Mouse (Mus musculus): ENCODE data around the gene Ppp1r35.
A peak's percentile ranks its signal among the peaks of the same experiment; 100 is the strongest.

The Ppp1r35 gene

GRCm38 (mm10) chr5:137784546-137784945 is 5.9 kb downstream of the Ppp1r35 start:
- peak; percentile 57 for DNase-seq

- DNase-seq: no peak
Measured at GRCm38 (mm10) chr5:137785164-137786031, 6.7 kb downstream of the Ppp1r35 start.

DNA sequence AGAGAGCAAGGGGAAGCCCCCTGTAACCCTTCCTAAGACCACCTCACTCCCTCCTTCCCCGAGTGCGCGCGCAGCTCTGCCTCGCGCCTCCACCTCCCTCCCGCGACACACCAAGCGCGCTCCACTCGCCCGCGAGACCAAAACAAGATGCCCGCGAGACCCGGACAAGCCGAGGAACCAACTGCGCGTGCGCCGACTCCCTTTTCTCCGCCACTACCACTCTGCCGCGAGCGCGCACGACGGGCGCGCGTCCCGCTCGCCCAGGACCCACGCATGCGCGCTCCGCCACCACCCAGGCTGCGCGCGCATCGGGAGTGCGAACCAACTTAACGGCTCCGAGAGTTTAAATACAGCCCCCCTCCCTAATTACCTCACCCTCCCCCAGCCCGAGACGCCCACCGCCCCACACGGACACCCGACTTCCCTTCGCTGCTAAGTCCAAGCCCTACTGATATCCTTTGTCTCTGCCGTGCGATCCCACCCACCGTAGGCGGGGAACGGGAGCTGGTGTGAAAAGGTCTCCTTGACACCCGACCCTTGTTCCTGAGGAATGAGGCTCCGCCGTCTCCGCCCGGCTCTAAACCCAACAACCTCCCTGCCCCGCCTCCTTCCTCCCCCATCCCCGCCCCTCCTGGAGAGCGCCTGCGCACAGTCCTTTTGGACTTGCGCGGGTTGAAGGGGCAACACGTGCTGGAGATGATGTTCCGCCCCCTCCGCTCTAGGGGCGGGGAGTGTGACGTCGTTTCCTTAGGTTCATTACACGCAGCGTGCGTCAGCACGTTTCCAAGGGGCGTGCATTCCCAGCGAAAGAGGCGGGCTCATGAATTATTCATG is 7.7 kb downstream of the Ppp1r35 start:
- peak; percentile 99 for DNase-seq

- peak; percentile 97 for DNase-seq
Measured at GRCm38 (mm10) chr5:137787151-137787928, 8.7 kb downstream of the Ppp1r35 start, which contains the start of the genes Mepce and Zcwpw1. TSS of gene Mepce (minus strand) at chr5:137787655. TSS of gene Zcwpw1 (plus strand) at chr5:137787798.

DNA sequence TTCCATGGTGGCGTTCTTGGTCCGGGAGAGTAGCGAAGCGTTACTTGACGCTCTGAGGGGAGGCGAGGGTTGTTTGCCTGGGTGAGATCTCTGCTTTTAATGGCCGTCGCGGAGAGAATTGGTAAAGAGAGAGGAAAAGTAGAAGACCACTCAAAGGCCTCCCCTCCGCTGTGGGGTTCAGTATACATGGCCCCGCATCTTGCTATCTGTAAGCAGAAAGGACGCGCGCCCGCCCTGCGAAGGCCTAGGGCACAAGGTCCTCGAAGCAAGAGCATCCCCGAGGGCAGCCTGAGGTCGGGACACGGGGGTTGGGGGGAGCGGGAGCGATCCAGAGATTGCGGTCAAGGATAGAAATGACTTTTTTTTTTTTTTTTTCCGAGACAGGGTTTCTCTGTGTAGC is 9.5 kb downstream of the Ppp1r35 start:
- DNase-seq: peak; percentile 81

DNA sequence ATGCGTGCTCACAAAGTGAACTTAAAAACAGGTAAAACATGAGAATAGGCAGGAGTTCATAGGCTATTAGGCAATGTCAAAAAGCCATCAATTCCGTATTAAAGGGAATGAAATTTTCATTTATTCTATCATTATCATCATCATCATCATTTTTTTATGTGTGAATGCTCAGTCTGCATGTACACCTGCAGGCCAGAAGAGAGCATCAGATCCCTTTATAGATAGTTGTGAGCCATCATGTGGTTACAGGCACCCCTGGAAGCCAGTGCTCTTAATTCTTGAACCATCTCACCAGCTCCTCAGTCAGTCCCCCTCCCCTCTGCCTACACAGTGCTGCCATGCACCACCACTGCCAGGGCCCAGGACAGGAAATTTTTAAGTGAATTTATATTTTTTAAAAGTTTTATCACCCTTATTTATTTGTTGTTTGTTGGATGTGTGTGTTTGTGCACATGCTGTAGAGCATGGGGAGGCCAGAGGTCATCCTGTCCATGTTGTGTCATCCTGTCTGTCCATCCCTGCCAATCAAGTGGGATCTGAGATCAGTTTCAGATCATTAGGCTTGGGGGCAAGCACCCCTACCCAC is 10.4 kb downstream of the Ppp1r35 start:
- peak; percentile 60 for DNase-seq

DNA sequence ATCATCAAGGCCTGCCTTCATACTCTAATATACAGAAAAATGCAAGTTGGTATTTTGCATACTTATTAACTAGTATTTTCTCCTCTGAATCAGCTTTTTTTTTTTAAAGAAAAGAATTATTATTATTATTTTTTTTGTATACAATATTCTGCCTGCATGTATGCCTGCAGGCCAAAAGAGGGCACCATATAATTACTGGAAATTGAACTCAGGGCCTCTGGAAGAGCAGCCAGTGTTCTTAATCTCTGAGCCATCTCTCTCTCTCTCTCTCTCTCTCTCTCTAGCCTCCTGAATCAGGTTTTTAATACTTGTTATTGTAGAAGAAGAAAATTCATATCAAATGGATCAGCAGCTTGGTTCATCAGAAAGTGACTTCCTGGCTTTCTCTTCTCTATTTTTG is 12.9 kb downstream of the Ppp1r35 start:
- no peak for DNase-seq

DNA sequence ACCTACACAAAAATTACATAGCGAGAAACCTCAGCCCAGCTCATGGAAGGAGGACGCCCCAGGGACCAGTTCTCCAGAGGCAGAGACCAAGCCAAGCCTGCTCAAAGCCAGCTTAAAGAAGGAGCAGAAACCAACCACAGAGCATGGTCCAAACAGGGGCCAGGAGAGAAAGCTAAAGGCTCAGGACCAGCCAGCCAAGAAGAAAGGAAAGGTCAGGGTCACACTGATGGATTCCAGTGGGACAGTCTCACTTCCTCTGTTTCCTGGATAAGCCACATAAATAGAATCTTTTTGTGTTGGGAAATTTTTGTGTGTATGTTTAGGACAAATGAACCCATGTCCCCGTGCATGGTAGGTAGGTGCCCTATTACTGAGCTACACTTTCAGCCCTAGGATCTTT is 18.0 kb downstream of the Ppp1r35 start:
- DNase-seq: no peak

DNA sequence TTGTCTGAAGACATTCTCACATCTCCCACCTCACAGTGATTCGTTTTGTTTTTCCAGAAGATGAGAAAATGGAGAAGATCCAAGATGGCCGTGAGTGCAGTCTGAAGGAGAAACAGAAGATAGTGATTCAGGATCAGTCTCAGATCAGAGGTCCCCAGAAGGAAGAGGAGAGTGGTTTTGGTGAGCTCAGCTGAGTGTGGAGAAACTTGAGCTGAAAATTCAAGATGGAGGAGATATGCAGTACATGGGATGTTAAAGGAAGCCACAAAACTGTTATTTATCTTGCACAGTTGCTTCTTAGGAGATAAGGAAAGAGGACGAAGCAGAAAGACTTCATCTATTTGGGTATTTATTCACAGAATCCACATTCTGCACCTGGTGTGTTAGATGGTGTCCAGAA is 22.3 kb downstream of the Ppp1r35 start:
- DNase-seq: no peak

GRCm38 (mm10) chr5:137806158-137806557 is 27.5 kb downstream of the Ppp1r35 start:
- no peak for DNase-seq

- no peak for DNase-seq
Measured at GRCm38 (mm10) chr5:137808316-137808715, 29.7 kb downstream of the Ppp1r35 start.

GRCm38 (mm10) chr5:137817466-137818222 is 39.0 kb downstream of the Ppp1r35 start:
- DNase-seq: no peak

DNA sequence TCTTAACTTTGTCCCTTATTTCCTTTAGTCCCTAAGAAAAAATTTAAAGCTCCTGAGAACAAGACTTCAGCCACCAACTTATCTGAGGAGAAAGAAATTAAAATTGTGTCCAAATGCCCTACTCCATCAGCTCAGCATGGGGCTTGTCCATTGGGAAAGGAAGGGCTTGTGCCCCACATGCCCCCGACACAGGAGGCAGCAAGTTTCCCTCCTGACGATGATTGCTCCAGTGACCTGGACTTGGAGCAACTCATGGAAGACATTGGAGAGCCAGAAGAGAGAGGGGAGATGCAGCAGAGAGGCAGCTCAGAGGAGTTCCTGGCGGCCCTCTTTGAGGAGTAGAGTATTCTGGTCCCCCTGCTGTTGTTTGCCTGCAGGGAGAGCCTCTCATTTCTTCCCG is 43.5 kb downstream of the Ppp1r35 start:
- no peak for DNase-seq

GRCm38 (mm10) chr5:137822602-137823001 is 44.0 kb downstream of the Ppp1r35 start:
- DNase-seq: peak; percentile 22

- no peak for DNase-seq
Measured at GRCm38 (mm10) chr5:137823455-137824045, 44.9 kb downstream of the Ppp1r35 start.

DNA sequence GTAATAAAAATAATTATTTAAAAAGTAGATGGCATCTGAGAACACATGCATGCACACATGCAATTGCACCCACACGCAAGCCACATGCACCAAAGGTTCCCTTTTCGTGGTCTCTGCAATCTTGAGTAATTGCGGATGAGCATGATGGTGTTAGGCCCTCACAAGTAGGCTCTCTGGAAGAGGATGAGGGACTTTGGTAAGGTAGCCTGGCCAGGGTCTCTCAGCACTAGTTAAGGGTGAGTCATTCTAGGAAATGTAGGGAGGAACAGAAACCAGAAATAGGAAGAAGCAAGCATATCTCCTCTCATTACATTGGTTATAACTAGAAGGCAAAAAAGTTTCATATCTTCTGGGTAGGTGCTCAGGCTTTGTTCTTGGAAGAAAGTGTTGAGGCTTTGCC is 46.4 kb downstream of the Ppp1r35 start:
- no peak for DNase-seq

GRCm38 (mm10) chr5:137825971-137826370 is 47.3 kb downstream of the Ppp1r35 start:
- DNase-seq: no peak

GRCm38 (mm10) chr5:137826421-137826820 is 47.8 kb downstream of the Ppp1r35 start:
- DNase-seq: no peak

GRCm38 (mm10) chr5:137828694-137829093 is 50.0 kb downstream of the Ppp1r35 start:
- no peak for DNase-seq

Measured in cerebellum, adult 11-12 months (tissue).